Mouse (Mus musculus) adrenal gland, postnatal 4 days (tissue): ENCODE results near the gene Gcc2. TPM values are rescaled to one million over a fixed set of nuclear protein-coding genes. Genes with fewer than 3 reads are reported as not detected.

Experiments
- total RNA-seq, 2 experiments: library from RNA; stranded (reverse); gene quantifications; 2 replicates each; pipeline ENCODE4 v1.2.3; 2021

Gene Gcc2
- total RNA-seq, 2 experiments from 2014 or later = 51.6 to 56.6 TPM

Other genes starting within 250 kb of the Gcc2 start
- not detected for gene AW822073, start 30.6 kb upstream of the Gcc2 start, total RNA-seq
- not detected for gene Duxf3, start 22.8 kb upstream of the Gcc2 start, total RNA-seq
- gene Gm4981, start 18.8 kb upstream of the Gcc2 start, total RNA-seq = not detected
- gene Lims1, start 68.0 kb downstream of the Gcc2 start, total RNA-seq = 10 to 100 TPM; 78.3 to 80.1 TPM
- 10 to 100 TPM; 69.2 to 80.6 TPM for gene Ranbp2, start 191.4 kb downstream of the Gcc2 start, total RNA-seq
- 1 to 10 TPM; 4.8 to 4.9 TPM for gene Ccdc138, start 242.5 kb downstream of the Gcc2 start, total RNA-seq